In the genomic region with DNA sequence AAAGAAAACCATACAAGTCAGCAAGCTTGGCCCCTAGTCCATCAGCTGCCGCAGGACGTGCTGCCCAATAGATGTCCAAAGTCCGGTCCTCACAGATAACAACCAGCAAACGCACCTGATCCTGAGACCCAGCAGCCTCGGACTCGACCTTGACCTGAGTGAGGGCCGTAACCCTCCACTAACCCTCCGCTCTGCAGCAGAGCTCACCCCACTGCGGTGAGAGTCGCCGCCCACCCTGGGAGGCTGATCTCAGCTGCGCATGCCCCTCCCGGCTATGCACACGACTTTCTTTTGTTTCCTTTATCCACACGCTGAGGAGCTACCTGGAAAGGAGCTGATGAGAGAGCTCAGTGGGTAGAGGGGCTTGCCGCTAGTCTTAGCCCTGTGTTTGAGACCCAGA, we compare ENCODE assay signal across 8 mouse cellular contexts. TPM values are rescaled to one million over a fixed set of nuclear protein-coding genes. Genes with fewer than 3 reads are reported as not detected.
DNase-seq lines count a peak whose midpoint lies in the region; ATAC-seq and TF ChIP-seq lines count a peak whose summit lies in the region.

No protein-coding gene starts in this region.

- H3K9me3 ChIP-seq in lung, embryonic 16.5 days (ENCODE audit: control insufficient read depth, low read length): no peaks in the 10 kb centered on the region
- H3K9me3 ChIP-seq in forebrain, embryonic 12.5 days: peaks cover 4% of the 10 kb centered on the region; the same call in 1 of the 2 replicates

- H3K27ac ChIP-seq in lung, embryonic 16.5 days (ENCODE audit: low read length): no peak overlapping the region
- H3K27ac ChIP-seq in forebrain, embryonic 12.5 days: no peak overlapping the region
- peak overlapping the region; percentile 81 for H3K27ac ChIP-seq in liver, adult 2 months (replicated peaks; ENCODE audit: insufficient read depth, low read depth, low read length)

- peak overlapping the region; percentile 65 for H3K9ac ChIP-seq in lung, embryonic 16.5 days (ENCODE audit: low read length)
- H3K9ac ChIP-seq in forebrain, embryonic 12.5 days: peak overlapping the region; percentile 33; the same call in 1 of the 2 replicates
- peak overlapping the region; percentile 12 for H3K9ac ChIP-seq in liver, adult 2 months (ENCODE audit: low read depth, low read length)

- no peak for DNase-seq in lung, postnatal 25 days (ENCODE audit: low spot score)
- DNase-seq in liver, adult 2 months (ENCODE audit: extremely low read depth, low read depth, low spot score): peak; percentile 88
- DNase-seq in thymus, postnatal 0 days (ENCODE audit: low spot score): peak; percentile 58
- no peak for DNase-seq in urinary bladder, adult 2 months (ENCODE audit: low spot score)
- no peak for DNase-seq in urinary bladder, postnatal 25 days (ENCODE audit: low spot score)
- DNase-seq in retina, postnatal 1 day: no peak

- H3K79me2 ChIP-seq in liver, adult 2 months (ENCODE audit: control insufficient read depth, insufficient read depth, low read length): no peaks in the 10 kb centered on the region

- no peak for TF ChIP-seq CTCF in liver, adult 2 months (IDR thresholded peaks at IDR 0.05; ENCODE audit: low read depth, low read length)

- no peak for TF ChIP-seq POLR2A in liver, adult 2 months (IDR thresholded peaks at IDR 0.05; ENCODE audit: extremely low read depth, insufficient read depth, low read length)

- H3K4me1 ChIP-seq in lung, embryonic 16.5 days (replicated peaks; ENCODE audit: control insufficient read depth, insufficient read depth, low read length): peaks cover 5% of the 10 kb centered on the region; the same call in 1 of the 2 replicates
- H3K4me1 ChIP-seq in forebrain, embryonic 12.5 days: peaks cover 21% of the 10 kb centered on the region
- peaks cover 13% of the 10 kb centered on the region for H3K4me1 ChIP-seq in liver, adult 2 months (ENCODE audit: control insufficient read depth, insufficient read depth, low read length)

- whole genome bisulfite sequencing in lung, embryonic 16.5 days: 10% methylated on average over 16 of the region's 16 CpGs
- 10% methylated on average over 16 of the region's 16 CpGs for WGBS in forebrain, embryonic 12.5 days
- WGBS in liver, adult 2 months: 7% methylated on average over 16 of the region's 16 CpGs

- H3K36me3 ChIP-seq in lung, embryonic 16.5 days (ENCODE audit: control insufficient read depth, insufficient read depth, low read length): peaks cover 8% of the 10 kb centered on the region
- H3K36me3 ChIP-seq in forebrain, embryonic 12.5 days (replicated peaks): peaks cover 25% of the 10 kb centered on the region
- H3K36me3 ChIP-seq in liver, adult 2 months (ENCODE audit: control insufficient read depth, insufficient read depth, low read length): peaks cover 7% of the 10 kb centered on the region

- H3K4me2 ChIP-seq in lung, embryonic 16.5 days (ENCODE audit: low read depth, low read length): peak overlapping the region; percentile 67
- peak overlapping the region; percentile 46 for H3K4me2 ChIP-seq in forebrain, embryonic 12.5 days

- ATAC-seq in lung, embryonic 16.5 days (ENCODE audit: low read depth): peak; percentile 54; the same call in 1 of the 2 replicates
- ATAC-seq in forebrain, embryonic 12.5 days (ENCODE audit: low FRiP score): peak; percentile 70

- no peaks in the 10 kb centered on the region for H3K27me3 ChIP-seq in lung, embryonic 16.5 days (ENCODE audit: control insufficient read depth, insufficient read depth, low read depth, low read length)
- H3K27me3 ChIP-seq in forebrain, embryonic 12.5 days: peaks cover 15% of the 10 kb centered on the region; the same call in 1 of the 2 replicates
- H3K27me3 ChIP-seq in liver, adult 2 months (ENCODE audit: control insufficient read depth, insufficient read depth, low read length): no peaks in the 10 kb centered on the region

- peak overlapping the region; percentile 41 for H3K4me3 ChIP-seq in lung, embryonic 16.5 days (ENCODE audit: low read length)
- peak overlapping the region; percentile 24 for H3K4me3 ChIP-seq in forebrain, embryonic 12.5 days (replicated peaks)
- peak overlapping the region; percentile 19; the same call in 1 of the 2 replicates for H3K4me3 ChIP-seq in liver, adult 2 months (ENCODE audit: insufficient read depth, low read depth, low read length)

RNA-seq across cellular contexts. Expression of a gene that starts 11.8 kb away (rescaled TPM):
- polyA plus RNA-seq in lung, embryonic 16.5 days (2015; fragmentation: Nextera tagmentation; extraction: Ambion mirVana): 60.4 and 61.3 TPM in 2 replicates
- 47.5 and 49.6 TPM in 2 replicates for polyA plus RNA-seq in forebrain, embryonic 12.5 days (2016; fragmentation: Nextera tagmentation; extraction: Ambion mirVana)
- total RNA-seq in liver, adult 2 months (2014; rRNA removed): 29.5 and 37.3 TPM in 2 replicates
- 69.1 and 76.4 TPM in 2 replicates for polyA plus RNA-seq in liver, adult 2 months (2012; rRNA removed)
- 61.2 and 64.2 TPM in 2 replicates for polyA plus RNA-seq in thymus, postnatal 0 days (2015; fragmentation: Nextera tagmentation; extraction: Ambion mirVana)
- 36.8 and 38.7 TPM in 2 replicates for polyA plus RNA-seq in urinary bladder, adult 2 months (2012; rRNA removed)

RNA-seq across cellular contexts. Expression of a gene that starts 20.9 kb away (rescaled TPM):
- 0.11 and 0.21 TPM in 2 replicates for polyA plus RNA-seq in lung, embryonic 16.5 days (2015; fragmentation: Nextera tagmentation; extraction: Ambion mirVana)
- 0.33 and 0.38 TPM in 2 replicates for polyA plus RNA-seq in forebrain, embryonic 12.5 days (2016; fragmentation: Nextera tagmentation; extraction: Ambion mirVana)
- 3.3 and 4.1 TPM in 2 replicates for total RNA-seq in liver, adult 2 months (2014; rRNA removed)
- polyA plus RNA-seq in liver, adult 2 months (2012; rRNA removed): 5.3 and 9.9 TPM in 2 replicates
- 0.09 TPM in 1 of 2 replicates, not detected in the other for polyA plus RNA-seq in thymus, postnatal 0 days (2015; fragmentation: Nextera tagmentation; extraction: Ambion mirVana)
- polyA plus RNA-seq in urinary bladder, adult 2 months (2012; rRNA removed): 0.32 and 0.47 TPM in 2 replicates

RNA-seq across cellular contexts. Expression of a gene that starts 37.8 kb away (rescaled TPM):
- 39.9 and 42.3 TPM in 2 replicates for polyA plus RNA-seq in lung, embryonic 16.5 days (2015; fragmentation: Nextera tagmentation; extraction: Ambion mirVana)
- 47.4 and 50.7 TPM in 2 replicates for polyA plus RNA-seq in forebrain, embryonic 12.5 days (2016; fragmentation: Nextera tagmentation; extraction: Ambion mirVana)
- total RNA-seq in liver, adult 2 months (2014; rRNA removed): 22.3 and 27.3 TPM in 2 replicates
- polyA plus RNA-seq in liver, adult 2 months (2012; rRNA removed): 42.2 and 45.8 TPM in 2 replicates
- polyA plus RNA-seq in thymus, postnatal 0 days (2015; fragmentation: Nextera tagmentation; extraction: Ambion mirVana): 49.2 and 56.2 TPM in 2 replicates
- polyA plus RNA-seq in urinary bladder, adult 2 months (2012; rRNA removed): 23.6 and 27.3 TPM in 2 replicates

Comparison
In these comparisons a context has a peak if more than half of its experiments do, and no peak if none do; other contexts are left out.
1. H3K9ac ChIP-seq: peak in every context shown above with its lines; median percentile 65 in lung, embryonic 16.5 days; 33 in forebrain, embryonic 12.5 days; 12 in liver, adult 2 months.
2. DNase-seq: peak in liver, adult 2 months (single experiment) and thymus, postnatal 0 days (single experiment); none in lung, postnatal 25 days (single experiment), urinary bladder, adult 2 months (single experiment), urinary bladder, postnatal 25 days (single experiment) and retina, postnatal 1 day (single experiment).
3. Peak in every context shown above with its lines, with median percentiles within 50 percentile points of each other: H3K4me3 ChIP-seq.